Comparison of ENCODE assay signal across 11 mouse cellular contexts in the genomic region with DNA sequence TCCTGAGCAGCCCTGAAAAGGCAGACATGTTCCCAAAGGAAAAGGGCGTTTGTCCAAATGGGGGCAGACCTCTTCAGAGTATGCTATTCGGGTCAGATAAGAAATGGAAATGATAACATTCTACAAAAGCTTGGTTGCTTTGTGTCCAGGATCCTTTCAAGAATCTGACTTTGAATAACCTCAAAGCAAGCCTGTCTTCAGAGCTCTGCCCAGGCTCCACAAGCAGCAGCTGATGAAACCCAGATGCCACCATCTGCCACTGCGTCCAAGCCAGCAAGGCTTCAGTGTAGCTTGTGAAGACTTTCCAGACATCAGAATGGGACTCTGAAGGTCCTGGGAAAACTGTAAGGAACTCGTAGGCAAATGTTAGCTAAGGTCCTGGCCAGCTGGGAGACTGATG.
A peak's percentile ranks its signal among the peaks of the same experiment; 100 is the strongest.
DNase-seq lines count a peak whose midpoint lies in the region; ATAC-seq and TF ChIP-seq lines count a peak whose summit lies in the region.
"Had no signal": no experiment of that assay in that cellular context is flagged by ENCODE, and none has a peak within 500 bp of the region (broad histone marks: within the 10 kb centered on the region; RNA-seq: fewer than 3 reads in every experiment).

No protein-coding gene starts in this region.

- no peaks in the 10 kb centered on the region for H3K27me3 ChIP-seq in heart, adult 2 months (ENCODE audit: control insufficient read depth, insufficient read depth, low read length)
- no peaks in the 10 kb centered on the region for H3K27me3 ChIP-seq in limb, embryonic 10.5 days (ENCODE audit: low read depth, poor library complexity, severe bottlenecking)
- H3K27me3 ChIP-seq in midbrain, embryonic 15.5 days (replicated peaks) = no peaks in the 10 kb centered on the region
- H3K27me3 ChIP-seq: CH12.LX; intestine, embryonic 15.5 days had no signal

- 13% methylated on average over 4 of the region's 4 CpGs for WGBS in heart, adult 2 months
- WGBS in limb, embryonic 10.5 days = 37% methylated on average over 4 of the region's 4 CpGs
- WGBS in midbrain, embryonic 15.5 days = 75% methylated on average over 4 of the region's 4 CpGs

- ATAC-seq in midbrain, embryonic 15.5 days (replicated peaks) = no peak
- ATAC-seq: intestine, embryonic 15.5 days had no signal

- peaks cover 8% of the 10 kb centered on the region for H3K79me2 ChIP-seq in heart, adult 2 months (replicated peaks; ENCODE audit: control insufficient read depth, insufficient read depth, low read length)

- no peak overlapping the region for H3K4me2 ChIP-seq in midbrain, embryonic 15.5 days
- H3K4me2 ChIP-seq: intestine, embryonic 15.5 days had no signal

- no peak overlapping the region for H3K9ac ChIP-seq in heart, adult 2 months (ENCODE audit: low read depth, low read length)
- H3K9ac ChIP-seq in midbrain, embryonic 15.5 days = no peak overlapping the region
- H3K9ac ChIP-seq: intestine, embryonic 15.5 days had no signal

- no peak for TF ChIP-seq POLR2A in heart, adult 2 months (IDR thresholded peaks at IDR 0.05; ENCODE audit: insufficient read depth, low read depth, low read length)
- TF ChIP-seq POLR2A in brain, embryonic 14.5 days (IDR thresholded peaks at IDR 0.05; ENCODE audit: borderline replicate concordance, extremely low read depth, insufficient read depth, insufficient read length, poor library complexity, severe bottlenecking) = no peak

- no peak overlapping the region for H3K4me3 ChIP-seq in heart, adult 2 months
- H3K4me3 ChIP-seq in limb, embryonic 10.5 days = no peak overlapping the region
- no peak overlapping the region for H3K4me3 ChIP-seq in midbrain, embryonic 15.5 days
- H3K4me3 ChIP-seq: intestine, embryonic 15.5 days had no signal

- 0 out of 2 replicates have a peak, but pooled peaks have one; percentile 32 for TF ChIP-seq EP300 in heart, adult 2 months (IDR thresholded peaks at IDR 0.05; ENCODE audit: insufficient read depth, low read depth, low read length)

- peak in 1 of 2 experiments; percentile 51 for DNase-seq in heart, adult 2 months
- DNase-seq in heart, postnatal 25 days (ENCODE audit: low spot score) = no peak
- DNase-seq in brain, embryonic 14.5 days (ENCODE audit: low read depth) = peak; percentile 71
- DNase-seq in cerebellum, postnatal 14 days = peak; percentile 58 to 61
- DNase-seq in limb, embryonic 10.5 days (ENCODE audit: low spot score) = peak; percentile 55
- DNase-seq in frontal cortex, adult 2 months (ENCODE audit: extremely low spot score in 1 of 2, low spot score in 1 of 2) = no peak
- DNase-seq in left cerebral cortex, postnatal 14 days (ENCODE audit: low spot score in 2 of 2) = no peak
- DNase-seq: kidney, postnatal 25 days had no signal

- peaks cover 30% of the 10 kb centered on the region for H3K4me1 ChIP-seq in heart, adult 2 months (ENCODE audit: control insufficient read depth, insufficient read depth, low read length)
- peaks cover 24% of the 10 kb centered on the region for H3K4me1 ChIP-seq in limb, embryonic 10.5 days
- H3K4me1 ChIP-seq in midbrain, embryonic 15.5 days = peaks cover 4% of the 10 kb centered on the region; the same call in 1 of the 2 replicates

- H3K27ac ChIP-seq in heart, adult 2 months = peak overlapping the region; percentile 52
- H3K27ac ChIP-seq in limb, embryonic 10.5 days = no peak overlapping the region
- no peak overlapping the region for H3K27ac ChIP-seq in midbrain, embryonic 15.5 days
- H3K27ac ChIP-seq: intestine, embryonic 15.5 days had no signal

- TF ChIP-seq CTCF in heart, adult 2 months (IDR thresholded peaks at IDR 0.05) = no peak
- TF ChIP-seq CTCF in brain, embryonic 14.5 days (IDR thresholded peaks at IDR 0.05; ENCODE audit: borderline replicate concordance, extremely low read depth, insufficient read depth, insufficient read length) = no peak

- H3K9me3 ChIP-seq in limb, embryonic 10.5 days (replicated peaks) = no peaks in the 10 kb centered on the region
- H3K9me3 ChIP-seq in midbrain, embryonic 15.5 days = no peaks in the 10 kb centered on the region
- H3K9me3 ChIP-seq: intestine, embryonic 15.5 days had no signal

- intact Hi-C loops in heart, adult 2 months (cut with DNase I) = no loop called here
- intact Hi-C loops in heart, postnatal 25 days (cut with DNase I) = no loop called here
- intact Hi-C loops in left cerebral cortex, postnatal 14 days (cut with DNase I) = no loop called here

- peaks cover 35% of the 10 kb centered on the region for H3K36me3 ChIP-seq in heart, adult 2 months (ENCODE audit: control insufficient read depth, insufficient read depth, low read length)
- no peaks in the 10 kb centered on the region for H3K36me3 ChIP-seq in limb, embryonic 10.5 days
- no peaks in the 10 kb centered on the region for H3K36me3 ChIP-seq in midbrain, embryonic 15.5 days (replicated peaks)
- H3K36me3 ChIP-seq: intestine, embryonic 15.5 days had no signal

Comparison
In these comparisons a context has a peak if more than half of its experiments do, and no peak if none do; other contexts are left out.
1. DNase-seq: peak in brain, embryonic 14.5 days (single experiment), cerebellum, postnatal 14 days (2 of 2) and limb, embryonic 10.5 days (single experiment); none in heart, postnatal 25 days (single experiment), frontal cortex, adult 2 months (0 of 2) and left cerebral cortex, postnatal 14 days (0 of 2).